Mouse (Mus musculus) mature B cell (primary cell): Measurements from ENCODE around the gene Hist1h2ai.

Source experiments
- in situ Hi-C: fragments of 300-500 bp; cut with MboI; formaldehyde crosslinking; loops from 2 replicates; pipeline ENCODE4 v1.14.3; 2019

Hist1h2ai gene

DNA sequence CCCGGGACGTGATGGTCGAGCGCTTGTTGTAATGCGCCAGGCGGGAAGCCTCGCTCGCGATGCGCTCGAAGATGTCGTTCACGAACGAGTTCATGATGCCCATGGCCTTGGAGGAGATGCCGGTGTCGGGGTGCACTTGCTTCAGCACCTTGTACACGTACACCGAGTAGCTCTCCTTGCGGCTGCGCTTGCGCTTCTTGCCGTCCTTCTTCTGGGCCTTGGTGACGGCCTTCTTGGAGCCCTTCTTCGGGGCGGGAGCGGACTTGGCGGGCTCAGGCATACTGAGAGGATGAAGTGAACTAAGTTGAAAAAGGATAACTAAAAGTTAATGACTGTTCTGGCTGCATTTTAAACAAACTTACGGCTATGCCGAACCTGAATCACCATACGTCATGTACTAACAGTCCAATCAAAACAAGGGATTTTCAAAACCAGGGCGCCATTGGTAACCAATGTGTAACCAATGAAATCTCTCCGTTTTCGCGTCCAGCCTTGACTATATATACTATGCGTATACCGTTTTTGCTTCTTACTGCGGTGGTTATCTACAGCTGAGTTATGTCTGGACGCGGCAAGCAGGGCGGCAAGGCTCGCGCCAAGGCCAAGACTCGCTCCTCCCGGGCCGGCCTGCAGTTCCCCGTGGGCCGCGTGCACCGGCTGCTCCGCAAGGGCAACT is at the start of gene Hist1h2ai, which contains the start of gene Hist1h2bl:
Gene Hist1h2ai (plus strand): TSS at position 559 of the 676 bp plus-strand sequence.
Gene Hist1h2bl (minus strand): TSS at position 280 of the 676 bp plus-strand sequence.
- in situ Hi-C loops, result loop anchor here (10.0 to 25.0 kb wide), 2 partner anchors 304 to 1719 kb away; partner anchors contain the start of gene Zkscan3

DNA sequence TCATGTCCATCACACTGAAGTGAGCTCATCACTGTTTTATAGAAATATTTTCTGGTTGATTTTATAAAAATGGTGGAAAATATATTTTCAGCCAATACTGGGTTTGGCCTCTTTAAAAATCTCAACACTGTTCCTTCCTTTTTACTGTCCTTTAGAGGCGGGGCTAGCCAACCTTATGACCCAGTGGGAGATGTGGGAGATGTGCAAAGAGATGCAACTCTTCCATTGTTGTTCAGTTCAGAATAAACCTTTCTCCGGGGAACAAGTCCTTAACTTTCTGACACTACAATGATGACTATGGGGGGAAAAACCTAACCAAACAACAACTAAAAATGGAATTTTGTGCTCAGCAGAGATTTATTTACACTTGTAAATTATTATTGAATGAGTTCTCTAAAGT is 38.9 kb upstream of the Hist1h2ai start, which contains the start of gene Olfr1360:
Gene Olfr1360 (minus strand): TSS at position 101 of the 400 bp plus-strand sequence.
- in situ Hi-C loops, result no loop called here

DNA sequence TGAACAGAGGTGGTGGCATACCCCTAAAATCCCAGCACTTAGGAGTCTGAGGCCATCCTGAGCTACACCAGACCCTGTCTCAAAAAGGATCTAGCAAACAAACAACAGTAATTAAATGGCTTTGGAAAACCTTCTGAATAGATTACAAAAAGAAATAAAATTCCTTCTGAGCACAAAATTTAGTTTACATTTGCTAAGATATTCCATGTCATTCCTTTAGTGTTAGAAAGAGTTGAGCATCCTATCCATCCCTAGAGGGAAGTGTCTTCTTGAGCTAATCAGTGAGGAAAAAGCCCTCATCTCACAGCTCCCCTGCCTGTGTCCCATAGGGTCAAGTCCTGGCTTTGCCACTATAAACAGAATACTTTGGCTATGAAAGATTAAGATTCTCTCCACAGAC is 18.4 kb upstream of the Hist1h2ai start, which contains the start of gene Olfr1359:
Gene Olfr1359 (plus strand): TSS at position 301 of the 400 bp plus-strand sequence.
- in situ Hi-C loops, result no loop called here

DNA sequence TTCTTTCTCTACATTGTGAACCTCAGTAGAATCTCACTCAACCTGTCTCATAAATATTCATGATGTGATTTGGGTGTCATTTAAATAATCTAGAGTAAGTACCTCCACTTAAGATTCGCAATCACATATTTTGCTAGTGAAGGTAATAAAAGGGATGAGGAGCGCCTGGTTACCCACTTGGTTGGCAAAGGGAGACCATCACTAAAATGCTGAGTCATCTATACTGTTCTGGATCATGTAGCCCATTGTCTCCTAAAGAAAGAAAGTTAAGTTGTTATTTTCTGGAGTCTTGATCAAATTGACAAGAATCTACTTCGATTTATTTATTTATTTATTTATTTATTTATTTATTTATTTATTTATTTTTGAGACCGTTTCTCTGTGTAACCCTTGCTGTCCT is 9.6 kb upstream of the Hist1h2ai start:
- in situ Hi-C loops, result loop anchor here (25.0 kb wide), 1 partner anchor 294 kb away; the partner anchor contains the start of gene Zkscan3

DNA sequence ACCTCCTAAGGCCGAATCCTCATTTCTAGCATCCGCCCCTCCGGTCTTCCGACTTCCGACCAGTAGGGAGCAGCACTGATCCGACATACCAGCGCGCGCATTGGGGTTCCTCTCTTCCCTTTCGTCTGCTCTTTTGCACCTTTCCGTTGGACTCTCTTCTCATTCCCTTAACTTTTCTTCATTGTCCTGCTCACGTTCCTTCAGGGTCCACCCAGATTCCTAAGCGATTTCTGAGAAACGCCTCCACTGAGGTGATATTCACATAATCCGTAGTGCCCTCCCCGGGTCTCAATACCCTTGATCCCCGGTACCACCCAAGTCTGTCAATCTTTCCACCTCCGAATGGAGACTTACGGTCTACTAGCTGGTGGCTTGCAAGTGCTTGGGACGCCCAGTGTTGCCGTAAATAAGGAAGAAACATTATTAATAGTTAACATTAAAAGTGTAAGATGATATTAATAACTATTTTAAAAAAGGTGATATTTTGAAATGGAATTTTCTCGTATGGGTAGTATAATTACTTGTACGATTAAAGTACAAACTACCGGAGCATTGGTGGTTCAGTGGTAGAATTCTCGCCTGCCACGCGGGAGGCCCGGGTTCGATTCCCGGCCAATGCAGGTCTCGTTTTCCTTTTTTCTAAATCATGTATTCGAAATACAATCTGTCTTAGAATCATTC is 6.1 kb upstream of the Hist1h2ai start:
- in situ Hi-C loops, result loop anchor here (5.0 to 25.0 kb wide), 4 partner anchors 298 to 1725 kb away; partner anchors contain the start of gene Zkscan3

DNA sequence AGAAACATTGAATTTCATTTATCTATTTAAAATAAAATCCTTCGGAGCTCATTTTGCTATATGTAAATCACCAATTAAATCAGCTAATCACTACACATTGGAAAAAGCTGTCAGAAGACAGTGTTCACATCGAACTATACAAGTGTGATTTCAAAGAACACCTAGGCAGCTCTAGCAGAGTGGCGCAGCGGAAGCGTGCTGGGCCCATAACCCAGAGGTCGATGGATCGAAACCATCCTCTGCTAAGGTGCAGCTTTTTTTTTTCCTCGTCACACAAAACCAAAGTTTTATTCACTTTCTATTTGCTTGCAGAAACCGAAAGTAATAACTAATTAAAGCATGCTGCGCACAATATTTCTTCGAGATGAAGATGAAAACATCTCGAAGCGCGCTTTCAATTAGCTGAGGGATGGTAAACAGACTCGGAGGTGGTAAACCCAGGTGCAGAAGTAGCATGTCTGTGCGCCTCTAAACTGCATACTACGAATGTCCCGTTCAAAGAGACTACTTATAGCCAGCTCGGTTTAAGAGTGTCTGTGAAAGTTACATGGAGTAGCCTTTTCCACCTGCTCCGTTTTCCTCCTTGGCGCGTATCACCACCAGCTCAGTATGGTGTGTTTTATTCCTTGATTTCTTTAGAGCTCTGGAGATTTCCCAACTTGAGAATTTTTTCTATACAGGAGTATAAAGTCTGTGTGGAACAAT is 5.2 kb upstream of the Hist1h2ai start:
- in situ Hi-C loops, result loop anchor here (5.0 to 25.0 kb wide), 4 partner anchors 299 to 1724 kb away; partner anchors contain the start of gene Zkscan3

DNA sequence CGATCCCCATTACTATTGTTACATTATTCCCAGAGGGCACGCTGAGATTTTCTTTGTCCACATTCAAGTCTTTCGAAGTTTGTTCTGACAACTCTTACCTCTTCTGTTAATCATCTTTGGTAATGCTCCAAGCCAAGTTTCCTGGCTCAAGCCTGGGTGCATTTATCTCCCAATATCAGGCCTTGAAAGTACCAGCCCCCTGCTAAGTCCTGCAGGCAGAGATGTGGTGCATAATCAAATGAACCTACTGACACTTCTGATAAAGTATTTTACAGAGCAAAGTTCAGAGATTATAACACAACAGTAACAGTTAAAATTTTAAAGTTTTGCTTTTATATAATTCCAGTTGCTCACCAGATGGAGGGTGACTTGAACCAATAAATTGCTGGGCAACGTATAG is 4.5 kb upstream of the Hist1h2ai start:
- in situ Hi-C loops, result loop anchor here (5.0 to 25.0 kb wide), 4 partner anchors 299 to 1723 kb away; partner anchors contain the start of gene Zkscan3

DNA sequence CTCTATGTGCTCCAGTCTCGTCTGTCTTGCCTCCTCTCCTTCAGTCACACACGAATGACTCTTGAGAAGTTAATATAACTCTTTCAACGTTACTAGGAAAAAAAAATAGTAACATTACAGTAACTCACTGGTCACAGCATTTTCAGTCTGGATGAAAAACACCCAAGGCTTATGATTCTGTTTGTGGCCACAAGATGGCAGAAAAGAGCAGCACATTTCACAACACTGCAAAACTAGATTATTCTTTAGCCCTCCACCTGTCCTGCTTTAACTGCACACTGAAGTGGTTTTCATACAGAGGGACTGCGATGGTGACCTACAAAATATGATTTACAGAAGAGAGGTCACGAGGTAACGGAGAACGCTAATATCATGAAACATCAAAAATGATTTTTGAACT is 1.5 kb upstream of the Hist1h2ai start:
- in situ Hi-C loops, result loop anchor here (5.0 to 25.0 kb wide), 4 partner anchors 302 to 1720 kb away; partner anchors contain the start of gene Zkscan3

DNA sequence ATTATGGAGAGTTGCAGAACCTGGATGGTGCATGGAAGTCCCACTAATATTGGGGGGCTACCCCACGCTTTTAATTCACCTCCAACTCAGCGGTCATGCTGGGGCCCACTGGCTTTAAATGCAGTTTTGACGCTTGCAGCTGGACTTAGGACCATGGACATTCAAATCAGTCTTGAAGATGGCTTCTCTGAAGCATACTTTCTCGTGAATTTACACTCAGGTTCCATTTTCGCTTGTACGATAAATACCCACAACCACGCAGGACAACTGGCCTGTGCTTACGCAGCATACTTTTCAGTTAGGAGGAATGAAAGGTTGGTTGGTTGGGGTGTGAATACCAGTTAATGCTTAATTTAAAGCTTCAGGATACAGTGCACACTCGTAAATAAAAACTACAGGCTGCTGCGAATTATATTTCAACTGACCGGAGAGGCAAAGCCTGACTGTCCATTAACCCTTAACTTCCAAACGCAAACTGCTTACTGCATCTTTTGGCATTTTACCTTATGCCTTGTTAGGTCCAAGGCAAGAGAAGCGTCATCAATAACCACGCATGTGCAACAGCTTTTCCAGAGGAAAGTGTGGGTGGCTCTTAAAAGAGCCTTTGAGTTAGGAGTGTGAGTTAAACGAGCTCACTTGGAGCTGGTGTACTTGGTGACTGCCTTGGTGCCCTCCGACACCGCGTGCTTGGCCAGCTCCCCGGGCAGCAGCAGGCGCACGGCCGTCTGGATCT is 925 bp upstream of the Hist1h2ai start:
- in situ Hi-C loops, result loop anchor here (10.0 to 25.0 kb wide), 2 partner anchors 303 to 1720 kb away; partner anchors contain the start of gene Zkscan3

DNA sequence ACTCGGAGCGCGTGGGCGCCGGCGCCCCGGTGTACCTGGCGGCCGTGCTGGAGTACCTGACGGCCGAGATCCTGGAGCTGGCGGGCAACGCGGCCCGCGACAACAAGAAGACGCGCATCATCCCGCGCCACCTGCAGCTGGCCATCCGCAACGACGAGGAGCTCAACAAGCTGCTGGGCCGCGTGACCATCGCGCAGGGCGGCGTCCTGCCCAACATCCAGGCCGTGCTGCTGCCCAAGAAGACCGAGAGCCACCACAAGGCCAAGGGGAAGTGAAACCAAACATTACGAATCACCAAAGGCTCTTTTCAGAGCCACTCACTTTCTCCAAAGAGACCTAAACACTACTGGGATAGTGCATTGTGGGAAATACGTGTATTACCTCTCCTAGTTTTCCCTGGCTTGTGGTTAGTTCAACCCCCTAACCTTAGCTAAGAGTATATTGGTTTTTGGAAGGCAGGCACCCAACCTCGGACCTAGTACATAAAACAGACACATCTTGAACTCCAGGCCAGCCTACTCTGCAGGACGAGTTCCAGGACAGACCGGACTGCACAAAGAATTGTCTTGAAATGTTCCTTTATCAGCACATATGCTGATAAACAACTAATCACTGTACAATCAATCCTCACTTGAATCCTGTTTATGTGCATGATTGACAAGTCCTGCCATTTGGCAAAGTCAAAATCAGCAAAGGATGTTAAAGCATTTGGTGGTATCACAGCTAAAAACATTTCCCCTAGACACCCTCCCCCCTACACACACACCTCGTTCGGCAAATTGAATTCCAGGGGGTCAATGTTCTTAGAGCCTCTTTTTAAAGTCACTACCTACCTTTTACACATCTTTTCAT is 544 bp downstream of the Hist1h2ai start:
- in situ Hi-C loops, result loop anchor here (10.0 to 25.0 kb wide), 2 partner anchors 304 to 1718 kb away; partner anchors contain the start of gene Zkscan3

DNA sequence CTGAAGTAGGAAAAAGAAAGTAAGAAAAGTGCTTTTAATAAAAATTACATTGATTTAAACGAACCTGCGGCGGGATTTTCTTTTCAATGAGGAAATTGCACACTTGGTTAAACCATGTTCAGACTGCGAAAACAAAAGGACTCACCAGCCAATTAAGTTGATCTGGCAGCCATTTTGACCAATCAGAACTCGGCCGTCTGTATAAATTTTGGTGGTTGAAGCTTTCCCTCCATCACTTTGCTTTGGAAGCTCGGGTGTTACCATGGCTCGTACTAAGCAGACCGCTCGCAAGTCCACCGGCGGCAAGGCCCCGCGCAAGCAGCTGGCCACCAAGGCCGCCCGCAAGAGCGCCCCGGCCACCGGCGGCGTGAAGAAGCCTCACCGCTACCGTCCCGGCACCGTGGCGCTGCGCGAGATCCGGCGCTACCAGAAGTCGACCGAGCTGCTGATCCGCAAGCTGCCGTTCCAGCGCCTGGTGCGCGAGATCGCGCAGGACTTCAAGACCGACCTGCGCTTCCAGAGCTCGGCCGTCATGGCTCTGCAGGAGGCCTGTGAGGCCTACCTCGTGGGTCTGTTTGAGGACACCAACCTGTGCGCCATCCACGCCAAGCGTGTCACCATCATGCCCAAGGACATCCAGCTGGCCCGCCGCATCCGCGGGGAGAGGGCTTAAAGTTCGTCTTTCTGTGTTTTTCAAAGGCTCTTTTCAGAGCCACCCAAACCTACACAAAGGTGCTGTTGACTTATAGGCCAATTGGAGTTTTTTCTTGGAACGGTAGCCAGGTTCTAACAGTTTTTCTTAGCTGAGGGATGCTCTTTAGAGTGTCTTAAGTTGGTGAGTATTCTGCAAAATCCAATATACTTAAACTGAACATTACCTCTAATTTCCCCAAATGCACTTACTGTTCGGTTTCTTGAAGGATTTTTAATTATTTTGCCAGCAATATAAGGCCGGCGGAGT is 1.5 kb downstream of the Hist1h2ai start, which contains the start of gene Hist1h3h:
Gene Hist1h3h (plus strand): TSS at position 263 of the 961 bp plus-strand sequence.
- in situ Hi-C loops, result loop anchor here (10.0 to 25.0 kb wide), 2 partner anchors 305 to 1717 kb away; partner anchors contain the start of gene Zkscan3

DNA sequence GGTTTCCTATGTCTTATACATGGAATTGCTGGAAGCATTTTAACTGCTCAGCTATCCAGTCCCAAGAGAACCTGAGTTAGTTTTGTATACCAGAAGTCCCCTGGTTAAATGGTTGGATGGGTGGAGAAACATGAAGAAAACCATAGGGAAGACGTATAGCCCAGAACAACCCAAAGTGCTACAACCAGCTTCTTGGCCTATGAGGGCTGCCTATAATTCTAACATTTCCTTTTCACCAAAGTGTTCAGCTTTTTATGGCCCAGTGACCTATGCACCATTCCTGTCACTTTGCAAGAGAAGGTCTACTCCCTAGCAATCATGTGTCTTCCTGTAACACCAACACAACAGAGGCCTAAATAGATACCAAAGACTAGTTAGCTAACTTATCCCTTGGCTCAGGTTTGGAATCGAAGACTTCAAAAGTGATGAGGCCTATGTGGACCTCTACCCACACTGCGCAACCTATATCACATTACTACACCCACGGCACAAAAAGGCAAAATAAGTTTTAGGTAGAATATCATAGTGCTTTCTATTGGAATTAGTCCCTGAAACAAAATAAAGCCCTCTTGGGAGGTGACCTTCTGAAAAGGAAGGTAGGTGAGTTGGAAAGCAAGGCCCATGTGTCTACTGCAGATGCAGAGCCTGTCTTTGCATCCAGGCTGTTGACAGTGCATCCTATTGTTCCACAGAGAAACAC is 2.3 kb downstream of the Hist1h2ai start:
- in situ Hi-C loops, result loop anchor here (10.0 to 25.0 kb wide), 2 partner anchors 306 to 1716 kb away; partner anchors contain the start of gene Zkscan3

DNA sequence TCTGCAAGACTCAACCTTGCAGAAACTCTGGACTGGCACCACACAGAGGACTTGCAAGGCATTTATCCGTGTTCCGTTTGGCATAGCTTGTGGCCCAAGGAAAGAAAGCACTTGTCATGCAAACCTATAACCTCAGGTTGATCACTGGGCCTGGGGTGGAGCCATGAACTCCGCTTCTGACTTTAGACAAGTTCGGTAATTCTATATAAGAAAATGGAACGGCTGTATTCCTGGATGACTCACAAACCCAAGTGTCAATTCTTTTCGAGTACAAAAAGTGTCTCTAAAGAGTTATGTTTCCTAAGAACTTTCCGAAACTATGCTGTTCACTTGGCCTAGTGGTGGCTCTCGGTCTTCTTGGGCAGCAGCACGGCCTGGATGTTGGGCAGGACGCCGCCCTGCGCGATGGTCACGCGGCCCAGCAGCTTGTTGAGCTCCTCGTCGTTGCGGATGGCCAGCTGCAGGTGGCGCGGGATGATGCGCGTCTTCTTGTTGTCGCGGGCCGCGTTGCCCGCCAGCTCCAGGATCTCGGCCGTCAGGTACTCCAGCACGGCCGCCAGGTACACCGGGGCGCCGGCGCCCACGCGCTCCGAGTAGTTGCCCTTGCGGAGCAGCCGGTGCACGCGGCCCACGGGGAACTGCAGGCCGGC is 5.0 kb downstream of the Hist1h2ai start:
- in situ Hi-C loops, result loop anchor here (25.0 kb wide), 1 partner anchor 309 kb away; the partner anchor contains the start of gene Zkscan3

DNA sequence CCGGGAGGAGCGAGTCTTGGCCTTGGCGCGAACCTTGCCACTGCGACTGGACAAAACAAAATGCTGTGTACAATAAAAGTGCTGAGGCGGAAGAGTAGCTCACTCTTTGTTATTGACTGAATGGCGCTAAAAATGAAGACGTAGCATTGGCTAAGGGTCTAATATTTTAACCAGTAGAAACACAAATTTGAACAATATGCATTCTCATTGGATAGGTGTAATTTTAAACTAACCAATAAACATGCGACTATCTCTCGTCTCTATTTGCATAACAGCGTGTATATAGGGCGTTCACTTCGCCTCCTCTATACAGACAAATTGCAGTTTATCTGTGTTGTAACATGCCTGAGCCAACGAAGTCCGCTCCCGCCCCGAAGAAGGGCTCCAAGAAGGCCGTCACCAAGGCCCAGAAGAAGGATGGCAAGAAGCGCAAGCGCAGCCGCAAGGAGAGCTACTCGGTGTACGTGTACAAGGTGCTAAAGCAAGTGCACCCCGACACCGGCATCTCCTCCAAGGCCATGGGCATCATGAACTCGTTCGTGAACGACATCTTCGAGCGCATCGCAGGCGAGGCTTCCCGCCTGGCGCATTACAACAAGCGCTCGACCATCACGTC is 5.6 kb downstream of the Hist1h2ai start, which contains the start of gene Hist1h2bm:
Gene Hist1h2bm (plus strand): TSS at position 288 of the 616 bp plus-strand sequence.
- in situ Hi-C loops, result loop anchor here (25.0 kb wide), 1 partner anchor 310 kb away; the partner anchor contains the start of gene Zkscan3

DNA sequence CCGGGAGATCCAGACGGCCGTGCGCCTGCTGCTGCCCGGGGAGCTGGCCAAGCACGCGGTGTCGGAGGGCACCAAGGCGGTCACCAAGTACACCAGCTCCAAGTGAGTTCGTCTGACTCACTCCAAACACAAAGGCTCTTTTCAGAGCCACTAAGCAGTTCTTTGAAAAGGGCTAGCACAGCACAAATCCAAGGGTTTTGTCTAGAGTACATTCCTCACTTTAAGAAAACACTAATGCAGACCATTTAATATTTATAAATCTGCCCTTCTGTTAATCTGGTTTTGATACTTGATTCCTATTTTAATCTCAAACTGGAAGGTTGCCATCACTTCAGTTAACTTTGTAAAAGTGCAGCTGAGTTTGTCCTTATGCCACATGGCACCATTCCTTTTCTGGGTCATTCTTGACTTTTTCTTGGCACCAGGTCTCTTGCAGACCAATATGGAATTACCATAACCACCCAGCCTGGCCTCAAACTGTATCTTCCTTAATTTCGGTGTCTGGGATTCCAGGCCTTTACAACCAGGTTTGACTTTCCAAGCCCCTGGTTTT is 6.2 kb downstream of the Hist1h2ai start:
- in situ Hi-C loops, result loop anchor here (25.0 kb wide), 1 partner anchor 310 kb away; the partner anchor contains the start of gene Zkscan3
